Mouse (Mus musculus): Measurements from ENCODE around the gene Rab11fip3. TPM values are rescaled to one million over a fixed set of nuclear protein-coding genes. Genes with fewer than 3 reads are reported as not detected.
"Not testable (repeated sequence)": the region's sequence is repeated elsewhere in the genome, so short reads cannot be mapped to it uniquely, and the experiment has no call there.

The Rab11fip3 gene
- total RNA-seq (2021): 10 to 100 TPM; 57.9 to 61.5 TPM
- long read RNA-seq, experiment 1, full-length matches to known transcripts: 6 of 16 reads
- long read RNA-seq, experiment 1, partial matches to known transcripts: 7 of 16 reads
- long read RNA-seq, experiment 1, other reads (novel, unspliced or antisense): 3 of 16 reads
- long read RNA-seq, experiment 2, full-length matches to known transcripts: 12 of 30 reads
- long read RNA-seq, experiment 2, partial matches to known transcripts: 5 of 30 reads
- long read RNA-seq, experiment 2, other reads (novel, unspliced or antisense): 13 of 30 reads

DNA sequence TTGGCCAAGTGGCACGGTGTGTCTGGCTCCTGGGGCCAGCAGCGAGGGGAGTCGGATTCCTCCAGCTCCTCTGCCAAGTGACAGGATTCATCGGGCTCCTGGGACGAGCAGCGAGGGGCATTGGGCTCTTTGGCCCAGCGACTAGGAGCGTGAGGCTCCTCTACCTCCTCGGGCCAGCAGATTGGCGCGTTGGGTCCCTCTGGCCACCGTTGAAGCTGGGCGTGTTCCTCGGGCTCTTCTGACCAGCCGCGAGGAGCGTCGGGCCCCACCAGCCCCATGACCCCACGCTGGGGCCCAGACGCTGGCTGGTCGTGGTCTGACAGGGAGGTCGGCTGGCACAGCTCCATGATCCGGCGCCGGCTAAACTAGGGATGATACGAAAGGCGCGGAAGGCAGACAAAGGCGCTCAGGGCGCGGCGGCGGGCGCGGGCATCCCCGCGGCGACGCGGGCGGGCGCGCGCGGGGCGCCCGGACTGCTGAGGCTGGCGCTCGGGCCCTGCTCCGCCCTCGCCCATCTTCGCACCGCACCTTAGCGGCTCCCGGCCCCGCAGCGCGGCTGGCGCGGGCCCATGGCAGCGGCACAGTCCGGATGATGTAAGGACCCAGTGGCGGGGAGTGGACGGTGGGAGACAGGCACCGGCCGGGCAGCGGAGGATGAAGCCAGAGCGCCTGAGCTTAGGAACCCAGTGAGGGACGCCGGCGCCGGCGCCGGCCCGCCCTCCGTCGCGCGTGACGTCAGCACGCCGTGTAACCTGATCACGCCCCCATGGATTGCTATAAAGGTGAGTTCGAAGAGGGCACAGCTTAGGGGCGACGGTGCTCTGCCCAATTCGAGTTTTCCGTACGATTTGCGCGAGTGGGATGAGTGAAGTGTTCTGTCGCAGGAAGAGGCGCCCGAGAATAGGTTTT, at the start of gene Rab11fip3:
Gene Rab11fip3, minus strand, starts transcription at position 725 of the 909 bp plus-strand sequence.
- peak; percentile 63 to 73 for DNase-seq
- intact Hi-C loops (cut with DNase I): no loop called here

GRCm38 (mm10) chr17:26116503-26117258, 47.3 kb upstream of the Rab11fip3 start:
- intact Hi-C loops (cut with DNase I): no loop called here
- no peak for DNase-seq

- DNase-seq: no peak
Measured at GRCm38 (mm10) chr17:26115956-26116487, 46.7 kb upstream of the Rab11fip3 start.

DNA sequence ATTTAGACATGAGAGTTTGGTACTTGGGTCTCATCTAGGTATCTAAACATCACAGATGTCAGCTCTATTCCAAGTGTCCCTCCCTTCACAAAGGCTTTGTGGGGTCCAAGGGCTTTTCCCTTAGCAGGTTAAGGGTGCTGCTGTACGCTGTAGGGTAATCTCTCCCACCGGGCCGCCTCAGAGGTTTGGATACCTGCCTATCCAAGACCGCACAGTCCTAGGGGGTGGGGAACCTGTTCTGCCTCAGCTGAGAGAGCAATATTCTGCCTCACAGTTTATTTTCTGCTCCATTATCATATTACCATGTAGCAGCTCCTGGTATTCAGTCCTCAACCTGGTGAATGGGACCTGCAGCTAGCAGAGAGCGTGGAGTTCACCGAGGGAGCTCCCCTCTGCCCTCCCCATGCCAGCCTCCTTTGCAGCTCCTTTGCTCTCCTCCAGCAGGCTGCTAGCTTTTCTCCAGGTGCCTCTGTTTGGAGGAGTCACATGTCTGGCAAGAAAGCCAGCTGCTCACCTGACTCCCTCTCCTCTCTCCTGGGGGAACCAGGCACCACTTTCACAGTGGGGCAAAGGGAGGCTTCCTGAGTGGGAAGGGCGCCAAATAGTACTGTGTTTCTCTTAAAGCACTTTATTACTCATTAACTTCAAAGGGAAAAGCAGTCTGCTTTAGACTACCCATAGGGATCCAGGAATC, 46.0 kb upstream of the Rab11fip3 start:
- intact Hi-C loops (cut with DNase I): no loop called here
- no peak for DNase-seq

More at GRCm38 (mm10) chr17:26115956-26116487, 46.7 kb upstream of the Rab11fip3 start:
- intact Hi-C loops (cut with DNase I): no loop called here

GRCm38 (mm10) chr17:26114461-26114860, 45.1 kb upstream of the Rab11fip3 start:
- DNase-seq; intact Hi-C loops (cut with DNase I): not testable (repeated sequence)

- no peak for DNase-seq
- intact Hi-C loops (cut with DNase I): no loop called here
Measured at GRCm38 (mm10) chr17:26114061-26114460, 44.7 kb upstream of the Rab11fip3 start.

- peak; percentile 15 to 49 for DNase-seq
- intact Hi-C loops (cut with DNase I): no loop called here
Measured at GRCm38 (mm10) chr17:26113181-26113948, 44.0 kb upstream of the Rab11fip3 start, which contains the start of gene Tmem8. TSS of gene Tmem8 (plus strand) at chr17:26113299.

DNA sequence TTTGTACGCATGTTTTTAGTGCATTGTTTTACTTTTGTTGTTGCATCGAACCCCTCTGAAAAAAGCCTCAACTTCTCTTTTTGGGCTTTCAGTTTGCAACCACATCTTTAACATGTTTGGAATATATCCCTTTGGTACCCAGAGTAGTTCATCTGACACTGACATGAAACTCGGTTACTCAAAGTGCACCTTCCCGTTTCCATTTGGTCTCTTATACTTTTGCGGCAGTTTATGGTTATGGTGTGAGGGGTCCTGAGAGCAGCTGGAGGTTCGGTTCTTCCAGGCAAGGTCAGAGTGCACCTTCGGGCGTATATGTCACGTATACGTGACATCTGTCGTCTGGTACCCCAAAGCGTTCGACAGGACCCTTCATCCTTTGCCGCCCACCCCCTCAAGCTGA, 43.4 kb upstream of the Rab11fip3 start:
- intact Hi-C loops (cut with DNase I): no loop called here
- DNase-seq: no peak

- no peak for DNase-seq
- intact Hi-C loops (cut with DNase I): no loop called here
Measured at GRCm38 (mm10) chr17:26111722-26112121, 42.4 kb upstream of the Rab11fip3 start.

DNA sequence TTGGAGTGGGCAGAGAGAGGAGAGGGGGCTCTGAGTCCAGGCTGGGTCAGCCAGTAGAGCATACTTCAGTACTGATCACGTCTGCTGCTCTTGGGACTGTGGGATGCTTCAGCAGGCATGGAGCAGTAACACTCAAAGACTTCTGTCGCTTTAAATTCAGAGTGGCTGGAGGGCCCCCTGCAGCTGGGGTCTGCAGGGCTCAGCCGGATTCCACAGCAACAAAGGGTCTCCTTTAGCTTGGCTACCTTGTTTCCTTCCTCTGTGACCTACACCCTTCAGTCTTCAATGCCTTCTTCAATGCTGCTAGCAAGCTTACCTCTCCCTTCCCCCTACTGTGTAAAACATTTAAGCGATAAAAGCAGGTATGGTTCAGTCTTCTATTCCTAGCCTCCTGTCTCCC, 41.7 kb upstream of the Rab11fip3 start:
- intact Hi-C loops (cut with DNase I): no loop called here
- DNase-seq: no peak

DNA sequence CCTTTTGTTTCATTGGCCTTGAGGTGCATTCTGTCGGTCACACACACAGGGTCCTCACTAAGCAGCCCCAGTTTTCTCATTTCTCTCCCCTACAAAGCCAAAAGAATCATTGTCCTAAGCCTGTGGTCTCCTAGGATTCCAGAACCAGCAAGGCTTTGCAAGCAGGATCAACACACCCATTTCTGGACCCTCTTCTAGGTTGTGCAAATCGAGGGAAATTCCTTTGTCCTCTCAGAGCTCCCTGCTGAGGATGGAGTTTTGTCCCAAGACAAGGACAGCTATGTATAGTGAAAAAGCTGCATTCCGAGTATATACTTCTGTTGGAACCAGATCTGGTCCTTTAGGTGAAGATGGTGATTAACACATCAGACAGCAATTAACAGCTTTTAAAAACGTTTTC, 40.8 kb upstream of the Rab11fip3 start:
- no peak for DNase-seq
- intact Hi-C loops (cut with DNase I): no loop called here

DNA sequence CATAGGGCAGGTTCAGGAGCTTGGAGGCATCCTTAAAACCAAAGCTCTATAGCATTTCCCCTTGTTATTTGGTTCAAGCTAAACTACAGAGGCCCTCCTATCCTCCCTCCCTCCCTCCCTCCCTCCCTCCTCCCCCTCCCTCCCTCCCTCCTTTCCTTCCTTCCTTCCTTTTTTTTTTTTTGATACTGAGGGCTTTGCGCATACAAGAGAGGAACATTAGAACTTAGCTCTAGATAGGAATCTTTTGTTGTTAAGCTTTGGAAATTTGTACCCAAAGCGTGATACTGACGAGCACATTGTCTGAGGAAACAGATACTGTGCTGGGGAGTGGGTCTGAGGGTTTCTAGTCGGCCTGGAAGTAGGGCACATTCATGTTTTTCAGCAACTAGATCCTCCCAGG, 36.3 kb upstream of the Rab11fip3 start:
- no peak for DNase-seq
- intact Hi-C loops (cut with DNase I): no loop called here

- DNase-seq: no peak
- intact Hi-C loops (cut with DNase I): no loop called here
Measured at GRCm38 (mm10) chr17:26101478-26101877, 32.1 kb upstream of the Rab11fip3 start.

DNA sequence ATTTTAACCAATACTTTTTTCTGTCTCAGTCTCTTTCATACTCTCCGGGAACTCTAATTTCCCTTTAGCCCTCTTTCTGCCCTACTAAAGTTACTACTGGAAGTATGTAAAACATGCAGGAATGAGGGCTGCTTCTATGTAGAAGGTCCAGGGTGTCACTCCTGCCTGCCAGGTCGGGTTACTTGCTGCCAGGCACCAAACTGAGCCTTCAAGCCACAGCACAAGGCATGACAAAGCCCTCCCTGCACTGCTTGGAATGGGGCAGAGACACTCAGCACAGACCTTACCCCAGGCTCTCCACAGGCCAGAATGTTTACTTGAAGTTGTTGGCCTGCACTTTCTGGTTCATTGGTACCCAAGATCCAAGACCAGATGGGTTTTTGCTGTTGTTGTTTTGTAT, 30.8 kb upstream of the Rab11fip3 start:
- intact Hi-C loops (cut with DNase I): no loop called here
- DNase-seq: no peak

DNA sequence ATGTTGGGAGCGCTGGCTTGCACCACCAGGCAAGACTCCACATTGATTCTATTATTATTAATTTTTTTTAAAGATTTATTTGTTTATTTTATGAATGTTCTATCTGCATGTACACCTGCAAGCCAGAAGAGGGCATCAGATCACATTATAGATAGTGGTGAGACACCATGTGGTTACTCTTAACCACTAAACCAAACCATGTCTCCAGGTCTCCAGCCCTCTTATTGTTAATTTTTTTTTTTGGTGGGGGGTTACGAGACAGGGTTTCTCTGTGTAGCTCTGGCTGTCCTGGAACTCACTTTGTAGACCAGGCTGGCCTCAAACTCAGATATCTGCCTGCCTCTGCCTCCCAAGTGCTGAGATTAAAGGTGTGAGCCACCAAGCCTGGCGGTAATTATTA, 30.0 kb upstream of the Rab11fip3 start:
- intact Hi-C loops (cut with DNase I); DNase-seq: not testable (repeated sequence)

- intact Hi-C loops (cut with DNase I): no loop called here
- DNase-seq: no peak
Measured at GRCm38 (mm10) chr17:26098461-26098860, 29.1 kb upstream of the Rab11fip3 start.

DNA sequence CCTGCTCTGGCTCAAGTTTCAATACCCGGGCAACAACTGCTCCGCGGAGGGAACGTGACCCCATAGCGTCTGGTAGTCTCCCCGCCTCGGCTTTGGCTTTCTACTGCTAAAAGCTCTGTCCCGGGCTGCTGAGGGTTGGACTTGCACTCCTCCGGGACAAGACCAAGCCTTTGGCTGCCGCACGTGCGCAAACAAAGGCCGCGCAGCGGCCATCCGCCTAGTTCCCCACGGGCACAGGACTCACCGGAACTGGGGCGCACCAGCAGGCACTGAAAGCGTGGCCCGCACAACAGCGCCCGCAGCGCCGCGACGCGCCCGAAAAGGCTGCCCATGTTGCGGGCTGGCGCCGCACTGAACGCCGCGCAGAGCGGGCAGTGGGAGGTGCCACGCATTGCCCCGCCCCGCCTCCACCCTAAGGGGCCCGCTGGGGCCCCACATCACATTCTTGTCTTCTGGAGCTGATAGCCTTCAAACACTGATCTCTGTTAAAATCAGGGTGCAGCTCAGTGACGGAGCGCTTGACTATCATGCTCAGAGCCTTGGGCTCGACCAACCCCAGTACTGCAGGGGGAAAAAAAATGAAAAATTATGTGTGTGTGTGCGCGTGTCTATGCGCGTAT, 25.9 kb upstream of the Rab11fip3 start, which contains the start of gene Nme4:
Gene Nme4, minus strand, starts transcription at position 482 of the 620 bp plus-strand sequence.
- intact Hi-C loops (cut with DNase I): no loop called here
- peak in 1 of 2 experiments; percentile 23 for DNase-seq

- intact Hi-C loops (cut with DNase I): loop anchor here (5.0 kb wide), 1 partner anchor 202 kb away; no protein-coding TSS in a partner anchor
- DNase-seq: no peak
Measured at GRCm38 (mm10) chr17:26094531-26095110, 25.3 kb upstream of the Rab11fip3 start.

All from gastrocnemius, postnatal 36 days (tissue).